Mouse (Mus musculus): ENCODE data around the gene Wnt10b.
"Not testable (repeated sequence)": the region's sequence is repeated elsewhere in the genome, so short reads cannot be mapped to it uniquely, and the experiment has no call there.

Wnt10b gene

GRCm38 (mm10) chr15:98777762-98778161 is at the start of gene Wnt10b:
Wnt10b (minus strand) TSS chr15:98778150.
- DNase-seq (ENCODE audit: low read depth in 2 of 2, low spot score in 2 of 2), result no peak

GRCm38 (mm10) chr15:98827611-98828011 is 49.7 kb upstream of the Wnt10b start:
- no peak for DNase-seq (ENCODE audit: low read depth in 2 of 2, low spot score in 2 of 2)

GRCm38 (mm10) chr15:98823434-98823833 is 45.5 kb upstream of the Wnt10b start:
- no peak for DNase-seq (ENCODE audit: low read depth in 2 of 2, low spot score in 2 of 2)

- no peak for DNase-seq (ENCODE audit: low read depth in 2 of 2, low spot score in 2 of 2)
Observed at GRCm38 (mm10) chr15:98822147-98822546, 44.2 kb upstream of the Wnt10b start.

GRCm38 (mm10) chr15:98821403-98821802 is 43.5 kb upstream of the Wnt10b start:
- DNase-seq (ENCODE audit: low read depth in 2 of 2, low spot score in 2 of 2), result peak; percentile 48 to 69

- no peak for DNase-seq (ENCODE audit: low read depth in 2 of 2, low spot score in 2 of 2)
Observed at GRCm38 (mm10) chr15:98820937-98821336, 43.0 kb upstream of the Wnt10b start.

- no peak for DNase-seq (ENCODE audit: low read depth in 2 of 2, low spot score in 2 of 2)
Observed at GRCm38 (mm10) chr15:98818171-98818570, 40.2 kb upstream of the Wnt10b start.

GRCm38 (mm10) chr15:98812741-98813424 is 34.9 kb upstream of the Wnt10b start:
- no peak for DNase-seq (ENCODE audit: low read depth in 2 of 2, low spot score in 2 of 2)

GRCm38 (mm10) chr15:98810212-98810611 is 32.3 kb upstream of the Wnt10b start:
- not testable (repeated sequence) for DNase-seq (ENCODE audit: low read depth in 2 of 2, low spot score in 2 of 2)

- DNase-seq (ENCODE audit: low read depth in 2 of 2, low spot score in 2 of 2), result no peak
Observed at GRCm38 (mm10) chr15:98809390-98809789, 31.4 kb upstream of the Wnt10b start, which contains the start of gene Ddn. Ddn (minus strand) TSS chr15:98809490.

- no peak for DNase-seq (ENCODE audit: low read depth in 2 of 2, low spot score in 2 of 2)
Observed at GRCm38 (mm10) chr15:98808651-98809134, 30.7 kb upstream of the Wnt10b start.

- peak; percentile 49 to 60 for DNase-seq (ENCODE audit: low read depth in 2 of 2, low spot score in 2 of 2)
Observed at GRCm38 (mm10) chr15:98807895-98808650, 30.1 kb upstream of the Wnt10b start.

- no peak for DNase-seq (ENCODE audit: low read depth in 2 of 2, low spot score in 2 of 2)
Observed at GRCm38 (mm10) chr15:98806809-98807770, 29.1 kb upstream of the Wnt10b start.

GRCm38 (mm10) chr15:98806071-98806808 is 28.3 kb upstream of the Wnt10b start:
- DNase-seq (ENCODE audit: low read depth in 2 of 2, low spot score in 2 of 2), result no peak

- DNase-seq (ENCODE audit: low read depth in 2 of 2, low spot score in 2 of 2), result no peak
Observed at GRCm38 (mm10) chr15:98805324-98806040, 27.5 kb upstream of the Wnt10b start.

GRCm38 (mm10) chr15:98804054-98804453 is 26.1 kb upstream of the Wnt10b start:
- DNase-seq (ENCODE audit: low read depth in 2 of 2, low spot score in 2 of 2), result peak; percentile 67 to 81

- DNase-seq (ENCODE audit: low read depth in 2 of 2, low spot score in 2 of 2), result no peak
Observed at GRCm38 (mm10) chr15:98802926-98803325, 25.0 kb upstream of the Wnt10b start.

GRCm38 (mm10) chr15:98799396-98799795 is 21.4 kb upstream of the Wnt10b start:
- DNase-seq (ENCODE audit: low read depth in 2 of 2, low spot score in 2 of 2), result peak; percentile 73 to 74

GRCm38 (mm10) chr15:98798903-98799302 is 21.0 kb upstream of the Wnt10b start:
- no peak for DNase-seq (ENCODE audit: low read depth in 2 of 2, low spot score in 2 of 2)

Data from CD8-positive naive resting alpha-beta T cell, adult 2 months (primary cell).